Mouse (Mus musculus) brown adipose tissue, adult 24 weeks (tissue): ENCODE data around the gene Tuba4a. TPM values are rescaled to one million over a fixed set of nuclear protein-coding genes. Genes with fewer than 3 reads are reported as not detected.

Source experiments
- H3K27ac ChIP-seq: fragments of 200-500 bp; replicated peaks from 2 replicates; pipeline ENCODE4 v1.5.1; 2012; ENCODE audit warnings: low read depth, mild to moderate bottlenecking, low read length
- H3K4me1 ChIP-seq: fragments of 200-500 bp; 2 replicates; pipeline ENCODE4 v1.6.1; 2012; ENCODE audit warnings: low read length, mixed read lengths; ENCODE audit not compliant: control insufficient read depth, insufficient read depth, insufficient read length
- H3K4me3 ChIP-seq: fragments of 200-500 bp; 2 replicates; pipeline ENCODE4 v1.5.1; 2012; ENCODE audit warnings: low read depth, mild to moderate bottlenecking, low read length, moderate library complexity; ENCODE audit not compliant: insufficient read depth
- polyA plus RNA-seq: library from polyadenylated mRNA; stranded (reverse); fragments of >200 nt; gene quantifications from 2 replicates; pipeline ENCODE4 v1.2.4, GENCODE M21; 2012; ENCODE audit not compliant: missing spikeins, insufficient read depth, insufficient read length

Gene Tuba4a
- polyA plus RNA-seq, 1 experiment: 78.7 TPM

DNA sequence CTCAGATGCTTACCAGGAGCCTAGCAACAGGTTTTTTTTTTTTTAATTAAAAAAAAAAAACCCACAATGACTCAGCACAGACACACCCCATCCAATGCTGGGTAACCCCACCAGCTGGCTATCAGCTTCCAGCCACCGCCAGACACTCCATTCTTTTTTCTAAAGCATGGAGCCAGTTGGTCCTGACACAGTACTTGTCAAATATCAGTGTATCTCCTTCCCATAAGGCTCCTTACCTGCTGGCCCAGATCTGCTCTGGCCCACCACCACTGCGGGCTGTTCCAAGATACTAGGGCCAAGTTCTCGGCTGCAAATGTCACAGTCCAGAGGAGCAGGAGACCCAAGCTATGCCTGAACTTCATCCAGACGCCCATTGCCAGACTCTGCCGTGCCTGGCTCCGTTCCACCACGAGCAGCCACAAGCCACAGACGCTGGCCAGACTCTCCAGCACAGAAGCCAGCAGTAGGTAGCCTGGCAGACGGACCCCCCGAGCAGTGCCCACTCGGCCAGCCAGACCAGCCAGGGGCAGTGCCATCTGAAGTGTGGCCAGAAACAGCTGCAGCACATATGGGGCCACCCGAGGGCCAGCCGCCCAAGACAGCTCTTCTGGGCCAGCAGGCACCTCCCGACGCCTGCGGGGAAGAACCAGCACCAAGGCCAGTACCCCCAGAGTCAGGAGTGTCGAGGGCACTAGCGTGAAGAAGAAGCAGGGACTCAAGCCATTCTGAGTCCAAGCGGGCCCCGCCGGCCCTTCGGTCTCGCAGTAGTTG, 40.1 kb downstream of the Tuba4a start:
- Histone ChIP-seq H3K4me3 (peak overlapping the region; percentile 69), H3K27ac (no peak overlapping the region), H3K4me1 (0 out of 2 replicates have a peak, but pooled peaks cover 3% of the 10 kb centered on the region)

DNA sequence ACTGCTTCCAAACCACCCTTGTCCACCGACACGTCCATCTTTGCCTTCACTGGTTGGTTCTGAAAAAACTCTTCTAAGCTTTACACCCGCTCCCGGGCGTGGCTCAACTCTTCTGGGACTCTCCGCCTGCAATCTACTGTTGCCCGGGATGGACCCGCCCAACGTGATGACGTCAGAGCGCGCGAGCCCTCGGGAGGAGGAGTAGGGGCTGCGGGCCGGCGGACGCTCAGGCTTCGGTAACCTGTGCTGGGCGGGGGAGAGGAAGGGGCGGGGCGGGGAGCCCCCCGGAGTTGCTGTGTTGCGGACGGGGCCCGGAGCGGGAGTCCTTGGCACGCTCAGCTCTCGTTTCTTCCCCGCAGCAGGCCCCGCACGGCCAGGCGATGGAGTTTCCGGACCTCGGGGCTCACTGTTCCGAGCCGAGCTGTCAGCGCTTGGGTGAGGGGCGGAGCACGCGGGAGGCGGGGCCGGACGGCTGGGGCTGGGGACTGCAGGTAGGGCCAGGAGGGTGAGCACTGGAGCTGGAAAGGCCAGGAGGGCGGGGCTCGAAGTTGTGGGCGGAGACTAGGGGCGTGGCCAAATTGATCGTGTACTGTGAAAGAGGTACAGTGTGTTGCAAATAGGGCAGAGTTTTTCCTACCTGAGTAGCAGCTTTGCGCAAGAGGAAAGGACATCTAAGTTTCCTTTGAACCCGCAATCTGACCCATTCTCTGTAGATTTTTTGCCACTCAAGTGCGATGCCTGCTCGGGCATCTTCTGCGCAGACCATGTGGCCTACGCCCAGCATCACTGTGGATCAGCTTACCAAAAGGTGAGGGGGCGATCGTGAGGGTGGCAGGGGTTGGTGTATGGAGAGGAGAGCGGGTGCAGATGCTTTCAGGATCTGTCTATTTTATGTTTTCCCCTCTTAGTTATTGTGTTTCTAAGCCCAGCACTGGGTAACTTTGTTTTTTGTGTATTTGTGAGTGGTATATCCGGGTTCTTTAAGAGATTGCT, 50.9 kb downstream of the Tuba4a start, which contains the start of gene Zfand2b:
Gene Zfand2b (plus strand): TSS at position 175 of the 993 bp plus-strand sequence.
- H3K27ac ChIP-seq: peak within 1 kb of the TSS; percentile 70
- peak within 1 kb of the TSS; percentile 69 for H3K4me3 ChIP-seq
- no peaks in the 10 kb centered on the region for H3K4me1 ChIP-seq

DNA sequence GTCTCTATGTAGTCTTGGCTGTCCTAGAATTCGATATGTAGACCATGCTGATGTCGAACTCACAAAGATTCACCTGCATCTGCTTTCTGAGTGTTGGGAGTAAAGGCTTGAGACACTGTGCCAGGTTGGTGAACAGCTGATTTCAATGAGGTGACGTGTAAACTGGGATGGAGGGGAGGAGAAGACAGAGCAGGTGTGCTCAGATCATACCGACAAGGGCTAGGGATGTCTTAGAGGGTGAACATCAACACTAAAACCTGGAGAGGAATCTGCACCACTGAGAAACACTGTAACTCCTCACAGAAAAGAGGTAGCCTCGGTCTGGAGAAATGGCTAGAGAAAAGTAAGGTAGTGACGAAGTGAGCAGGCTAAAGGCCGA, 51.6 kb downstream of the Tuba4a start:
- Histone ChIP-seq H3K4me3 (peak overlapping the region; percentile 55), H3K4me1 (no peaks in the 10 kb centered on the region), H3K27ac (peak overlapping the region; percentile 70)

Other genes with a start within 250 kb of the Tuba4a start
- 7.3 and 8.2 TPM in 2 replicates for gene Nhej1, start 94.7 kb downstream of the Tuba4a start, polyA plus RNA-seq
- gene Slc23a3, start 86.0 kb downstream of the Tuba4a start, polyA plus RNA-seq: not detected in 2 replicates
- 15.2 and 16.4 TPM in 2 replicates for gene Cnppd1, start 77.2 kb downstream of the Tuba4a start, polyA plus RNA-seq
- gene Retreg2, start 77.1 kb downstream of the Tuba4a start, polyA plus RNA-seq: 30.7 and 39.4 TPM in 2 replicates
- gene Zfand2b, start 51.2 kb downstream of the Tuba4a start, polyA plus RNA-seq: 15.2 and 21.5 TPM in 2 replicates
- 17.8 and 28.8 TPM in 2 replicates for gene Abcb6, start 39.5 kb downstream of the Tuba4a start, polyA plus RNA-seq
- 3.6 and 7.0 TPM in 2 replicates for gene Ankzf1, start 27.7 kb downstream of the Tuba4a start, polyA plus RNA-seq
- gene Atg9a, start 27.7 kb downstream of the Tuba4a start, polyA plus RNA-seq: 13.6 and 21.0 TPM in 2 replicates
- 5.3 and 6.3 TPM in 2 replicates for gene Glb1l, start 9.1 kb downstream of the Tuba4a start, polyA plus RNA-seq
- gene Stk16, start 9.0 kb downstream of the Tuba4a start, polyA plus RNA-seq: 44.0 and 60.2 TPM in 2 replicates
- not detected in 2 replicates for gene A630095N17Rik, start 12.2 kb upstream of the Tuba4a start, polyA plus RNA-seq
- 39.6 and 65.4 TPM in 2 replicates for gene Dnajb2, start 16.5 kb upstream of the Tuba4a start, polyA plus RNA-seq
- gene Ptprn, start 44.6 kb upstream of the Tuba4a start, polyA plus RNA-seq: not detected in 2 replicates
- not detected in 2 replicates for gene Resp18, start 58.5 kb upstream of the Tuba4a start, polyA plus RNA-seq
- 72.6 and 86.4 TPM in 2 replicates for gene Dnpep, start 98.1 kb upstream of the Tuba4a start, polyA plus RNA-seq
- gene Des, start 140.5 kb upstream of the Tuba4a start, polyA plus RNA-seq: 68.8 and 75.5 TPM in 2 replicates
- 5.7 and 11.3 TPM in 2 replicates for gene Speg, start 155.4 kb upstream of the Tuba4a start, polyA plus RNA-seq
- gene Gmppa, start 216.1 kb upstream of the Tuba4a start, polyA plus RNA-seq: 31.6 and 47.1 TPM in 2 replicates
- not detected in 2 replicates for gene Asic4, start 230.6 kb upstream of the Tuba4a start, polyA plus RNA-seq